Comparison of ENCODE assay signal across 10 mouse cellular contexts in the genomic region with DNA sequence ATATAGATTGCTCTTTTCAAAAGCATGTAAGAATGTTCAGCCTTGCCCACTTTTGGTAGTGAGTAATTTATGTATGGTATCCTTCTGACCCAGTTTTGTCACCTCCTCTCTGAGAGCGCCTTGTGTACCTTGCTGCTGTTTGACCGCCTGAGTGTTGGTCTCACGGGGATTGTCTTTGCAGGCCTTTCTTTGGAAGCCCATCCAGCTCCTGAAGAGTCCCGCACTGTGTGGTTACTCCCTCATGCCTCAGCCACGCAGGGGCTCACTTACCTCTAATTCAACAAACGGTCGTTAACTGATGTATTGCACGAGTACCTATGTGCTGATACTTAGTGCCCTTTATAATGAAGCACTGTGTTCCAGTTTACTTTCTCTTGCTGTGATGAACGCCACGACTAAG.
DNase-seq lines count a peak whose midpoint lies in the region; ATAC-seq lines count a peak whose summit lies in the region.
"Had no signal": no experiment of that assay in that cellular context is flagged by ENCODE, and none has a peak within 500 bp of the region (broad histone marks: within the 10 kb centered on the region; RNA-seq: fewer than 3 reads in every experiment).

No protein-coding gene starts in this region.

- no peak overlapping the region for H3K9ac ChIP-seq in hindbrain, embryonic 13.5 days
- H3K9ac ChIP-seq in midbrain, embryonic 14.5 days (replicated peaks; ENCODE audit: low read length): no peak overlapping the region

- no peaks in the 10 kb centered on the region for H3K36me3 ChIP-seq in embryonic facial prominence, embryonic 10.5 days (replicated peaks)
- H3K36me3 ChIP-seq in hindbrain, embryonic 13.5 days: no peaks in the 10 kb centered on the region
- no peaks in the 10 kb centered on the region for H3K36me3 ChIP-seq in midbrain, embryonic 14.5 days (ENCODE audit: control insufficient read depth, insufficient read depth, low read length)

- ATAC-seq in hindbrain, embryonic 13.5 days (ENCODE audit: low FRiP score): no peak; the same call in 1 of the 2 replicates
- no peak for ATAC-seq in midbrain, embryonic 14.5 days (ENCODE audit: low FRiP score, low TSS enrichment)

- 70% methylated on average over 10 of the region's 10 CpGs for WGBS in embryonic facial prominence, embryonic 10.5 days
- WGBS in hindbrain, embryonic 13.5 days: 65% methylated on average over 10 of the region's 10 CpGs
- WGBS in midbrain, embryonic 14.5 days: 47% methylated on average over 10 of the region's 10 CpGs

- peak; percentile 27 for DNase-seq in embryo, embryonic 11 days
- no peak for DNase-seq in embryo, embryonic 10 days (ENCODE audit: low spot score)
- DNase-seq in embryonic facial prominence, embryonic 10.5 days (ENCODE audit: low spot score): no peak
- peak; percentile 47 for DNase-seq in midbrain, embryonic 14.5 days
- no peak for DNase-seq in thymus, postnatal 4 days
- no peak for DNase-seq in cerebellum, postnatal 36 days
- DNase-seq in layer of hippocampus, adult 9-10 months (ENCODE audit: low spot score): no peak
- DNase-seq: cerebellum, adult 11-12 months; kidney, adult 2 months had no signal

- H3K4me2 ChIP-seq in hindbrain, embryonic 13.5 days: no peak overlapping the region
- no peak overlapping the region for H3K4me2 ChIP-seq in midbrain, embryonic 14.5 days (ENCODE audit: low read length)

- no peak overlapping the region for H3K4me3 ChIP-seq in embryonic facial prominence, embryonic 10.5 days
- H3K4me3 ChIP-seq in hindbrain, embryonic 13.5 days: no peak overlapping the region
- H3K4me3 ChIP-seq in midbrain, embryonic 14.5 days (replicated peaks; ENCODE audit: low read depth, low read length): no peak overlapping the region

- H3K27ac ChIP-seq in embryonic facial prominence, embryonic 10.5 days (replicated peaks): 0 out of 2 replicates have a peak overlapping the region, but pooled peaks have one; percentile 49
- H3K27ac ChIP-seq in hindbrain, embryonic 13.5 days: 0 out of 2 replicates have a peak overlapping the region, but pooled peaks have one; percentile 6
- 0 out of 2 replicates have a peak overlapping the region, but pooled peaks have one; percentile 15 for H3K27ac ChIP-seq in midbrain, embryonic 14.5 days (replicated peaks; ENCODE audit: low read depth, low read length)

- no peaks in the 10 kb centered on the region for H3K9me3 ChIP-seq in embryonic facial prominence, embryonic 10.5 days
- H3K9me3 ChIP-seq in hindbrain, embryonic 13.5 days: no peaks in the 10 kb centered on the region
- no peaks in the 10 kb centered on the region for H3K9me3 ChIP-seq in midbrain, embryonic 14.5 days (ENCODE audit: control insufficient read depth, low read length)

- peaks cover 23% of the 10 kb centered on the region for H3K4me1 ChIP-seq in embryonic facial prominence, embryonic 10.5 days
- peaks cover 21% of the 10 kb centered on the region for H3K4me1 ChIP-seq in hindbrain, embryonic 13.5 days (replicated peaks)
- H3K4me1 ChIP-seq in midbrain, embryonic 14.5 days (ENCODE audit: control insufficient read depth, insufficient read depth, low read length): peaks cover 16% of the 10 kb centered on the region

- H3K27me3 ChIP-seq in embryonic facial prominence, embryonic 10.5 days (replicated peaks; ENCODE audit: low read depth, poor library complexity, severe bottlenecking): no peaks in the 10 kb centered on the region
- H3K27me3 ChIP-seq in hindbrain, embryonic 13.5 days: no peaks in the 10 kb centered on the region
- no peaks in the 10 kb centered on the region for H3K27me3 ChIP-seq in midbrain, embryonic 14.5 days (ENCODE audit: control insufficient read depth, insufficient read depth, low read length)

Comparison
In these comparisons a context has a peak if more than half of its experiments do, and no peak if none do; other contexts are left out.
1. DNase-seq: peak in embryo, embryonic 11 days (single experiment) and midbrain, embryonic 14.5 days (single experiment); none in embryo, embryonic 10 days (single experiment), embryonic facial prominence, embryonic 10.5 days (single experiment), thymus, postnatal 4 days (single experiment), cerebellum, postnatal 36 days (0 of 2) and layer of hippocampus, adult 9-10 months (single experiment).
2. Peak in every context shown above with its lines, with median percentiles within 50 percentile points of each other: H3K27ac ChIP-seq.